Mouse (Mus musculus): ENCODE results near the gene Arl14. TPM values are rescaled to one million over a fixed set of nuclear protein-coding genes. Genes with fewer than 3 reads are reported as not detected.
"Not testable (repeated sequence)": the region's sequence is repeated elsewhere in the genome, so short reads cannot be mapped to it uniquely, and the experiment has no call there.

Arl14 gene
- polyA plus RNA-seq, 1 experiment = not detected

DNA sequence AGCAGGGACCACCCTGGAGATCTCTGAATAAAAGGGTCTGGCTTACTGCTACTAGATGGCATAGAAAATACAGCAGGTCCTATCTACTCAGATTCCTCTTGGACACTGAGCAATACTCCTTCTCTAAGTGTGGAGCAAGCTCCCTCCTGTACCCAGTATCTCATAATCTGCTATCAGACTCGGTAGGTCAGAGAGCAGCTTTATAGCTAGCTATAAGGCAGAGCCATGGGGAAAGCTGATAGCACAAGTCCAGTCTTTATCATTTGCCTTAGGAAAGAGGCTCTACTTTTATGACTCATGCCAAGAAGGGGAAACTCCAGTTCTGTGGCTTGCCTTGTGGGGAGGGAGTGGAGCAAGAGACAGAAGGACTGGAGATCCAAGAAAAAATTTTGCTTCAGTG lies 18.8 kb downstream of the Arl14 start:
- Histone ChIP-seq H3K27ac (ENCODE audit: insufficient read depth, low read depth, low read length) (no peak overlapping the region), H3K4me3 (ENCODE audit: insufficient read depth, low read depth, low read length) (no peak overlapping the region), H3K4me1 (ENCODE audit: control insufficient read depth, insufficient read depth, low read length) (no peaks in the 10 kb centered on the region)
- 84% methylated on average over 1 of the region's 1 CpGs for WGBS
- TF ChIP-seq CTCF (IDR thresholded peaks at IDR 0.05; ENCODE audit: insufficient read depth, low read depth, low read length) = no peak
- TF ChIP-seq POLR2A (IDR thresholded peaks at IDR 0.05; ENCODE audit: insufficient read depth, low read depth, low read length) = no peak

DNA sequence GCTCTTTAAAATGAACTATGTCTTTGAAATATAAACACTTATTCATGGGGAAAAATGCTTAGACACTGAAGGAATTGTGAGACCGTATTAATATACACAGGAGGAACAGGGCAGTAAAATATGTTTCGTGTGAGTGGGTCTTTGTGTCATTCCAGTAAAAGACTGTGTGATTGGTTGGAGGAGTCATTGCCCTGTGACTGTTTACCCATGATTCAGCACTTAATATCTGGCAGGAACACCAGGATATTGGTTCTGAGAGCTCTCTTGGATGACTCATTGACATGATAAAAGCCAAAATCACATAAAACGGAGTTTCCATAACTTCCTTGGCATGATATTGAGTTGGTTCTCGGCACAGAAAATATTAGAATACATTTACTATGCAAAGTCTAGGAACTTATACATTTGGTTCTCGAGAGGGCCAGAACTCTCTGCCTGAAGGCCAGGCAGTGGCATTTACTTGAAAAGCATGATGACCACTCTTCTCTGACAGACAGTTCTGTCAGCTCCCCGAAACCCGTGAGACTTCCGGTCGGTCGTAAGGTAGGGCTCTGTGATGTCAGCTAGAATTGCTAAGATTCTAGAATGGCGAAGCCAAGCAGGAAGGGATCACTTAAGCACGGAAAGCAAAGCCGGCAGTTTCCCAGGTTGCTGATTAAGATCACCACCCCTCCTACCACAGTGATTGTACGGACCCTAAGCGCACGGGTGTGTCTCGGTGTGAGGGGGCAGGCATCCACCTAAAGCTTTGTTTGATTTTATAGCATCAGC lies 31.1 kb downstream of the Arl14 start:
- Histone ChIP-seq H3K27ac (ENCODE audit: insufficient read depth, low read depth, low read length) (no peak overlapping the region), H3K4me3 (ENCODE audit: insufficient read depth, low read depth, low read length) (no peak overlapping the region), H3K4me1 (ENCODE audit: control insufficient read depth, insufficient read depth, low read length) (no peaks in the 10 kb centered on the region)
- no peak for TF ChIP-seq CTCF (IDR thresholded peaks at IDR 0.05; ENCODE audit: insufficient read depth, low read depth, low read length)
- no peak for TF ChIP-seq POLR2A (IDR thresholded peaks at IDR 0.05; ENCODE audit: insufficient read depth, low read depth, low read length)
- WGBS = 95% methylated on average over 17 of the region's 17 CpGs

DNA sequence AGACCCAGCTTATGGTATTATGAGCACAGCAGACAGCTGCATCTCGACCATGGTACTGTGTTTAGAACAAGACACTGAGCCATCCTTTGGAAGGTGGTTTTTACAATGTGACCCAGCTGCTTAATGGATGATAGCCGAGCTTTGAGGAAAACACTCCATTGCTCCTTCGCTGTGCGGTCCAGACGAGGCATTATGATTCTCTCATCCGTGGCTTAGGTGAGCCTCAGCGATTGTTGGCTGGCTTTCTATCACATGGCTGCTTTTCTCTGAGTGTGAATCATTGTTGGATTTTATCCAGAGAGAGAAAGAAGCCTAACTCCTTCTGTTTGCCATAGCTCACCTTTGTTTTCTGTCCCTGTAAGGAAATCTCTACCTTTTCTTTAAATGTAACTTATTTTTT lies 32.5 kb downstream of the Arl14 start:
- TF ChIP-seq POLR2A (IDR thresholded peaks at IDR 0.05; ENCODE audit: insufficient read depth, low read depth, low read length) (no peak), CTCF (IDR thresholded peaks at IDR 0.05; ENCODE audit: insufficient read depth, low read depth, low read length) (no peak)
- Histone ChIP-seq H3K27ac (ENCODE audit: insufficient read depth, low read depth, low read length) (no peak overlapping the region), H3K4me1 (ENCODE audit: control insufficient read depth, insufficient read depth, low read length) (no peaks in the 10 kb centered on the region), H3K4me3 (ENCODE audit: insufficient read depth, low read depth, low read length) (no peak overlapping the region)
- 59% methylated on average over 7 of the region's 7 CpGs for WGBS

DNA sequence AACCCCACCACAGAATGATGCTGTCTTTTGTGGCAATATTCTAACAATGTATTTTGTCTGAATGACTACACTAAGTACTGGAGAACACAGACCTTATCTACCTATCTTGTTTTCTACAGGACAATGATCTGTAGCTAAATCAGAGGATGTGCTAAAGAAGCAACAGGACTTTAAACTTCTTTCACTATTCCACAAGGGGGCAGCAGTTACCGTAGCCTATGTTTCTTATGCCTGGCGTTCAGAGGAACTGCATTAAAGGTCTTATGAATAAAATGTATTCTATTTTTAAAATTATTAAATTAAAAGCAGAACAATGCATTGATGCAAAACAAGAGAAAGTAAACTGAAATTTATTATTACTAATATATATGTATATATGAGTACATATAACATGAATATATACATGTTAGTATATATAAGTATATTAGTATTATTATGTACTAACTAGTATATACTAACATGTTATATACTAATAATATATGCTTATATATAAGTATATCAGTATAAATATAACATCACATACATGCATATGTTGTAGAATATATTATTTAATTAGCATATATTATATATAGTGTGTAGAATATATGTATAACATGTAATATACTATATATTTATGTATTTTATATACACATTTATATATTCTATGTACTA lies 35.0 kb downstream of the Arl14 start:
- TF ChIP-seq CTCF (IDR thresholded peaks at IDR 0.05; ENCODE audit: insufficient read depth, low read depth, low read length) = no peak
- no peak for TF ChIP-seq POLR2A (IDR thresholded peaks at IDR 0.05; ENCODE audit: insufficient read depth, low read depth, low read length)
- 8% methylated on average over 2 of the region's 2 CpGs for WGBS
- H3K4me3 ChIP-seq (ENCODE audit: insufficient read depth, low read depth, low read length) = no peak overlapping the region

DNA sequence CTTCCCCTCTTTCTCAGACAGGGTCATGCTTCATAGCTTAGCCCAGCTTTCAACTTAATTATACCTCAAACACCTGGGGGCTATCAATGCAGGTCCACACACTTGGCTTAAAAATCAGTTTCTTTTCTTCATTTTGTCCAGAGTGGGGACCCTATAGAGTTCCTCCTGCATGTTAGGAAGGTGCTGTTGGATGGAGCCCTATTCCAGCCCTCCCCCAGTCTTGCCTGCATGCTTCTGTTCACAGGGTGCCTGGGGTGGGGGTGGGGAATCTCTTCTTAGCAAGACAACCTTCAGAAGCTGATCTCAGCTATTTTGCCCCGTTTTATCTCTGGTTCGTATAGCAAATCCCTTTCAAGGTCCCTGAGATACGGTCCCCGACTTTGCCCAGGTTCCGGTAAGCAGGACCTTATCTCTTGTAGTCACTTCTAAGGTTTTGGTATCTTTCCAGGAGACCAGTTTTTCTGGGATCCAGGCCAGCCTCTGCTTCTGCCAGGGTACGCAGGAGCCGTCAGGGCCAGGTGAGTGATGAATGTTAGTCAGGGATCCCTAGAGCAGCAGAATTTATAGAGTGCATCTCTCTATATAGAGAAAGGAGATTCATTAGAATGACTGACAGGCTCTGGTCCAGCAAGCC lies 40.9 kb downstream of the Arl14 start:
- no peak overlapping the region for H3K4me3 ChIP-seq (ENCODE audit: insufficient read depth, low read depth, low read length)
- TF ChIP-seq CTCF (IDR thresholded peaks at IDR 0.05; ENCODE audit: insufficient read depth, low read depth, low read length) (no peak), POLR2A (IDR thresholded peaks at IDR 0.05; ENCODE audit: insufficient read depth, low read depth, low read length) (no peak)
- no peaks in the 10 kb centered on the region for H3K4me1 ChIP-seq (ENCODE audit: control insufficient read depth, insufficient read depth, low read length)
- H3K27ac ChIP-seq (ENCODE audit: insufficient read depth, low read depth, low read length) = no peak overlapping the region
- WGBS = 88% methylated on average over 7 of the region's 7 CpGs

More for the DNA sequence above, 35.0 kb downstream of the Arl14 start:
- Histone ChIP-seq H3K4me1 (ENCODE audit: control insufficient read depth, insufficient read depth, low read length) (no peaks in the 10 kb centered on the region), H3K27ac (ENCODE audit: insufficient read depth, low read depth, low read length) (no peak overlapping the region)

DNA sequence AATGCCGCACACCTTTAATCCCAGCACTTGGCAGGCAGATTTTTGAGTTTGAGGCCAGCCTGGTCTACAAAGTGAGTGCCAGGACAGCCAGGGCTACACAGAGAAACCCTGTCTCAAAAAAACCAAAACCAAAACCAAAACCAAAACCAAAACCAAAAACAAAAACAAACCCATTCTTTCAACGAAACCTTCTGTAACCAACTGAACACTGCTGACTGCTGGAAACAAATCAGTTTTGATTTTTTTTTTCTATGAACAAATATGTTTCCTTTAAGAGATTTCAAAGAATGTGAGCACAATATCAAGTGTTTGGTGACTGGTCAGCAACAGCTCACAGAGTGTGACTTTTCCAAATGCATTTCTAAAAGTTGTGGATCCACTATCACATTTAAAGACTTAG lies 42.1 kb downstream of the Arl14 start:
- WGBS = 86% methylated on average over 2 of the region's 2 CpGs
- H3K27ac ChIP-seq (ENCODE audit: insufficient read depth, low read depth, low read length); H3K4me1 ChIP-seq (ENCODE audit: control insufficient read depth, insufficient read depth, low read length): not testable (repeated sequence)

DNA sequence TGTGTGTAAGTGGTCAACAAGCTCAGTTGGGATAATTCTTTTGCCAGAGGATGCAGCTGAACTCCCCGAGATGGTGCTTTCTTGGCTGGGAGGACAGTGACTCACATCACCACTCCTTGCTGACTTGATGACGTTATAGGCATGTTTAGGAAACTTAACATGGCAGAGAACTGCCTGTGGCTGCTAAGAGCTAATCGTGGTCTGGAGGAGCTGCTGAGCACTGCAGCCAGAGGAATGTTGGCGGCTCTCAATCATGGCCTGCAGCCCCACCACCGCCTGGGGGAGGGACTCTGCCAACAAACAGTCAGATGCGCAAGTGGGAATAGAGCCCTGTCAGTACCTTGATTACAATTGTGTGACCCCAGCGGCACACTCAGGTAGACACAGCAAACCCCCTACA lies 49.6 kb downstream of the Arl14 start:
- TF ChIP-seq CTCF (IDR thresholded peaks at IDR 0.05; ENCODE audit: insufficient read depth, low read depth, low read length) (no peak), POLR2A (IDR thresholded peaks at IDR 0.05; ENCODE audit: insufficient read depth, low read depth, low read length) (no peak)
- Histone ChIP-seq H3K4me3 (ENCODE audit: insufficient read depth, low read depth, low read length) (no peak overlapping the region), H3K27ac (ENCODE audit: insufficient read depth, low read depth, low read length) (no peak overlapping the region), H3K4me1 (ENCODE audit: control insufficient read depth, insufficient read depth, low read length) (peaks cover 17% of the 10 kb centered on the region)
- 62% methylated on average over 7 of the region's 7 CpGs for WGBS

More for the DNA sequence above, 42.1 kb downstream of the Arl14 start:
- H3K4me3 ChIP-seq (ENCODE audit: insufficient read depth, low read depth, low read length) = not testable (repeated sequence)

Other genes with a start within 250 kb of the Arl14 start
- gene Ift80, start 217.8 kb upstream of the Arl14 start, polyA plus RNA-seq (2012; ENCODE audit: insufficient read depth, insufficient read length, low replicate concordance, missing spikeins) = not detected in 2 replicates
- 213 and 386 TPM in 2 replicates for gene Smc4, start 217.7 kb upstream of the Arl14 start, polyA plus RNA-seq (2012; ENCODE audit: insufficient read depth, insufficient read length, low replicate concordance, missing spikeins)
- gene Trim59, start 177.7 kb upstream of the Arl14 start, polyA plus RNA-seq (2012; ENCODE audit: insufficient read depth, insufficient read length, low replicate concordance, missing spikeins) = not detected in 2 replicates
- 81.6 and 88.5 TPM in 2 replicates for gene Kpna4, start 95.3 kb upstream of the Arl14 start, polyA plus RNA-seq (2012; ENCODE audit: insufficient read depth, insufficient read length, low replicate concordance, missing spikeins)
- gene Ppm1l, start 94.4 kb downstream of the Arl14 start, polyA plus RNA-seq (2012; ENCODE audit: insufficient read depth, insufficient read length, low replicate concordance, missing spikeins) = not detected in 2 replicates

Measured in olfactory bulb, adult 2 months (tissue).